Mouse (Mus musculus): ENCODE data around the gene Neurl1b.

Neurl1b gene

GRCm38 (mm10) chr17:26397339-26397738 is 17.3 kb upstream of the Neurl1b start:
- DNase-seq (ENCODE audit: low spot score) = no peak

- no peak for DNase-seq (ENCODE audit: low spot score)
Measured at GRCm38 (mm10) chr17:26405340-26406100, 9.1 kb upstream of the Neurl1b start.

- DNase-seq (ENCODE audit: low spot score) = no peak
Measured at GRCm38 (mm10) chr17:26412967-26413366, 1.7 kb upstream of the Neurl1b start.

- no peak for DNase-seq (ENCODE audit: low spot score)
Measured at GRCm38 (mm10) chr17:26414184-26414522, 476 bp upstream of the Neurl1b start.

- DNase-seq (ENCODE audit: low spot score) = no peak
Measured at GRCm38 (mm10) chr17:26415355-26415865, 781 bp downstream of the Neurl1b start.

GRCm38 (mm10) chr17:26416141-26416540 is 1.5 kb downstream of the Neurl1b start:
- no peak for DNase-seq (ENCODE audit: low spot score)

GRCm38 (mm10) chr17:26417770-26418421 is 3.3 kb downstream of the Neurl1b start:
- DNase-seq (ENCODE audit: low spot score) = no peak

GRCm38 (mm10) chr17:26420491-26421247 is 6.0 kb downstream of the Neurl1b start:
- DNase-seq (ENCODE audit: low spot score) = no peak

GRCm38 (mm10) chr17:26421561-26421960 is 6.9 kb downstream of the Neurl1b start:
- DNase-seq (ENCODE audit: low spot score) = peak; percentile 16

- no peak for DNase-seq (ENCODE audit: low spot score)
Measured at GRCm38 (mm10) chr17:26422390-26422789, 7.8 kb downstream of the Neurl1b start.

GRCm38 (mm10) chr17:26423967-26424641 is 9.5 kb downstream of the Neurl1b start:
- DNase-seq (ENCODE audit: low spot score) = no peak

- no peak for DNase-seq (ENCODE audit: low spot score)
Measured at GRCm38 (mm10) chr17:26424973-26425735, 10.5 kb downstream of the Neurl1b start.

GRCm38 (mm10) chr17:26433295-26433694 is 18.7 kb downstream of the Neurl1b start:
- no peak for DNase-seq (ENCODE audit: low spot score)

- no peak for DNase-seq (ENCODE audit: low spot score)
Measured at GRCm38 (mm10) chr17:26437089-26437815, 22.6 kb downstream of the Neurl1b start.

GRCm38 (mm10) chr17:26439001-26439400 is 24.4 kb downstream of the Neurl1b start:
- no peak for DNase-seq (ENCODE audit: low spot score)

- no peak for DNase-seq (ENCODE audit: low spot score)
Measured at GRCm38 (mm10) chr17:26441024-26441423, 26.4 kb downstream of the Neurl1b start.

- no peak for DNase-seq (ENCODE audit: low spot score)
Measured at GRCm38 (mm10) chr17:26442197-26442596, 27.6 kb downstream of the Neurl1b start.

- no peak for DNase-seq (ENCODE audit: low spot score)
Measured at GRCm38 (mm10) chr17:26443865-26444264, 29.2 kb downstream of the Neurl1b start.

GRCm38 (mm10) chr17:26449472-26449871 is 34.8 kb downstream of the Neurl1b start:
- DNase-seq (ENCODE audit: low spot score) = no peak

- peak; percentile 40 for DNase-seq (ENCODE audit: low spot score)
Measured at GRCm38 (mm10) chr17:26451651-26452295, 37.1 kb downstream of the Neurl1b start.
